Mouse (Mus musculus): ENCODE results near the gene Lsm4. TPM values are rescaled to one million over a fixed set of nuclear protein-coding genes. Genes with fewer than 3 reads are reported as not detected.

The Lsm4 gene
- total RNA-seq, 2 experiments from 2014 or later, result 68.2 to 80.4 TPM

DNA sequence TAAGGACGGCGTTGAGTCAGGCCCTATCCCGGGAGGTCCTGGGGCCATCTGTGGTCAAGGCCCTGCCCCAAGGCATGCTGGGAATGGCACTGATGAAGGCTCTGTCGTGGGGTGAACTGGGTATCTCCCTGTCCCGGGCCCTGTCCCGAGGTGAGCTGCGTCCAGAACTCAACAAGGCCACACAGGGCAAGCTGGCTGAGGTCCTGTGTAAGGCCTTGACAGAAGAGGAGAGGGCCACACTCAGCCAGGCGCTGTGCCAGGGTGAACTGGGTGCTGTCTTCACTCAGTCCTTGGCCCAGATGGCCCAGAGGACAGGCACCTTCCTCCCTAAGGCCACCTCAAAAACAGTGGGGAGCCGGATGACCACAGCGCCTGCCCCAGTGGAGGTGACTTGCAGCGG is 38.0 kb downstream of the Lsm4 start:
- intact Hi-C loops (cut with DNase I), result no loop called here
- no peak for DNase-seq (ENCODE audit: extremely low spot score in 1 of 2, low spot score in 2 of 2)

DNA sequence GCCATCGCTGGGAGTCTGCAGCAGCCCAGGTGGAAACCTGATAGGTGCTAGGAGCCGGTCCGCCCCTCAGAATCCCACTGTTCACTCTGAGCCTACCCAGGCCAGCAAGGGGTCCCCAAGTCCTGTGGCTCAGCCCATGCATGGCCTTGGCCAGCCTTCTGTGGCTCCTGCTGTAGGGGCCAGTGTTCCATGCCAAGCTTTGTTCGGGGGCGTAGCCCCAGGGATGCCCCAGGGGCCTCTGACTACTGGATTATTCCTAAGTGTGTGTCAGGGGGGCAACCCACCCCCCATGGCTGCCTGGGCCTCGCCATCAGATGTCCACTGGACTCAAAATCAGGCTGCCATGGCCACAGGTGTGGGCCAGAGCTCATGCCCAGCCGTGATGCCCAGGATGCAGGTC is 40.9 kb downstream of the Lsm4 start:
- DNase-seq (ENCODE audit: extremely low spot score in 1 of 2, low spot score in 2 of 2), result peak in 1 of 2 experiments; percentile 22

GRCm38 (mm10) chr8:70715086-70715485 is 42.0 kb downstream of the Lsm4 start:
- intact Hi-C loops (cut with DNase I), result no loop called here
- peak in 1 of 2 experiments; percentile 14 for DNase-seq (ENCODE audit: extremely low spot score in 1 of 2, low spot score in 2 of 2)

More for the DNA sequence above, 40.9 kb downstream of the Lsm4 start:
- intact Hi-C loops (cut with DNase I), result no loop called here

- peak in 1 of 2 experiments; percentile 26 for DNase-seq (ENCODE audit: extremely low spot score in 1 of 2, low spot score in 2 of 2)
- intact Hi-C loops (cut with DNase I), result no loop called here
Measured at GRCm38 (mm10) chr8:70716521-70717400, 43.7 kb downstream of the Lsm4 start.

DNA sequence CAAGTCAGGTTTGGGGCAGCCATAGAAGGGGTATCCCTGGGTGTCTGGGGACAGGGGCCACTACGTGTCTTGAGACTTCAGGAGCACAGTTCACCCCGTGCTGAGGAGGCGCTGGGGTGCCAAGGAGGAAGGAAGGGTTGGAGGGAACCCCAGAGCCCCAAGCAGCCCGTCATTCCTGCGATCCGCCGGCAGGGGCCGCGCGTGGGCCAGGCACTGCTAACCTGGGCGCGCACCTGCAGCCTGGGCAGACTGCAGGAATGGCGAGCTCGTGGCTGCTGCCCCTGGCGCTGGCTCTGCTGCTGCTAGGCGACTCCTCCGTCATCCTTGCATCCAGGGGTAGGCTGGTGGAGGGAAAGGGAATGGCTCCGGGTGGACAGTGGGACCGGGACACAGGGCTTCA is 45.2 kb downstream of the Lsm4 start, which contains the start of gene Gm3336:
Gene Gm3336, plus strand, starts transcription at position 247 of the 400 bp plus-strand sequence.
- peak in 1 of 2 experiments; percentile 61 for DNase-seq (ENCODE audit: extremely low spot score in 1 of 2, low spot score in 2 of 2)
- intact Hi-C loops (cut with DNase I), result no loop called here

DNA sequence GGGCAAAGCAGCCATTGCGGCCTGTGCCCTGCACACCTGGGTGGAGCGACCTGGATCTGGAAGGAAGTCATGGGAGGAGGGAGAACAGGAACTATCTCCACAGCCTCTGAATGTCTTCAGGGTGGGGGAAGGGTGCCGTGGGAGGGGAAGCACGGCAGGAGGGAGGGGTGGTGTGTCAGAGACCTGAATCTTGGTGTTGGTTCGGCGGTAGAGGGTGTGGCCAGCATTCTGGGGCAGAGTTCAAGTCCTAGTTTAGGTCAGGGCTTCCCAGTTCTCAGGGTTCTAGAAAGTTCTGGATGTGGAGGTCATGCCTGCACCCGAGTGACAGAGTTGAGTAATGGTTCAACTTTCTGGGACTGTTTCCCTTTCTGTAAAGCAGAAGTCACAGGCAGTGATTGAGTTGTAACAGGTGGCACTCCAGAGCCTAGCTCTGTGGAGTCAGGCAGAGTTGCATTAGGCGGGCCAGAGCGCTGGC is 46.8 kb downstream of the Lsm4 start:
- peak in 1 of 2 experiments; percentile 35 for DNase-seq (ENCODE audit: extremely low spot score in 1 of 2, low spot score in 2 of 2)
- intact Hi-C loops (cut with DNase I), result loop anchor here (2.0 kb wide), 1 partner anchor 33 kb away; no protein-coding TSS in a partner anchor

- peak; percentile 67 to 73 for DNase-seq (ENCODE audit: extremely low spot score in 1 of 2, low spot score in 2 of 2)
- intact Hi-C loops (cut with DNase I), result loop anchor here (2.0 kb wide), 1 partner anchor 32 kb away; no protein-coding TSS in a partner anchor
Measured at GRCm38 (mm10) chr8:70720739-70721138, 47.7 kb downstream of the Lsm4 start.

DNA sequence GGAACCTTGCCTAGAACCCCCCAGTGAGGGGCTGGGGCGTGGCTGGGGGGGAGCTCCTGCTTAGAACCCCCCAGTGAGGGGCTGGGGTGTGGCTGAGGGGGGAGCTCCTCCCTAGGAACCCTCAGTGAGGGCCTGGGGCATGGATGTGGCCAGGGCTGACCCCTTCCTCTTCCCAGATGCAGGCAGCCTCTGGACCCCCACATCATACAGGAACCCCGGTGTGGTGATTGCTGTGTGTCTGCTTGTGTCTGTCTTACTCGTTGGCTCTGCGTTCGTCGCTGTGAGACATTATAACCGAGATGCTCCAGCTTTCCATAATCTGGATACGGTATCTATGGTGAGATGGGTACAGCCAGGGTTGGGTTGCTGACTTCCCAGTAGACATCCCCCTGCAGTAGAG is 48.6 kb downstream of the Lsm4 start:
- DNase-seq (ENCODE audit: extremely low spot score in 1 of 2, low spot score in 2 of 2), result peak in 1 of 2 experiments; percentile 27
- intact Hi-C loops (cut with DNase I), result loop anchor here (2.0 kb wide), 1 partner anchor 31 kb away; no protein-coding TSS in a partner anchor

DNA sequence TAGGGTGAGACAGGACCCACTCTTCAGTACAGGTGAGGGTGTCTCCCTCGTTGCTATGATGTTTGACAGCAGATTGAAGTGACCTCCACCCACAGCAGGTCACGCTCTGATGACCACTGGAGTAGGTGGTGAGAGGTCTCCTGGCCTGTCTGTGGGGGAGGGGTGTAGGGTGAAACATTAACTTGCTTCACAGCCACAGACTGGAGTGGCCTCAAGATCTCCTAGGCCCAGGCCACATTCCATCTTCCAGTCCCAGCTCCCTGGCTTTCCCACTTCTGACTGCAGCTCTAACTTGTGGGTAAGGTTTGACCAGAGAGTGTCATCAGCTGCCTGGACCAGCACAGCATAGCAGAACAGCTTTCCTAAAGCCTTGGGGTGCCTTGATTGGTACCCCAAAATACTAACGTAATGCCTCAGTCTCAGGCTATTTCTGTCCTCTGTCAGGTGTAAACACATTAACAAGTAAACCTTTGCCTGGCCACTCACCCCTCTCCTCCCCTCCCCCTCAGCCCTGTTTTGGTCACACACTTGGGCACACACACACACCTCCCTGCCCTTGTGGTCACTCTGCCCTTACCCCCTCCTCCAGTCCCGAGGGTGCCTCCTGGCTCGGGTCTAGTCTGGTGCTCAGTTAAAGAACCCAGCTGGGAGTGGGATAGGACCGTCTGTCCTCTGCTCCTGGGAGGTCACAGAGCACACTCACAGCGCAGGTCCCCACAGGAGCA is 50.6 kb downstream of the Lsm4 start, which contains the start of gene Pde4c:
Gene Pde4c, plus strand, starts transcription at position 235 of the 725 bp plus-strand sequence.
- intact Hi-C loops (cut with DNase I), result loop anchor here (2.0 kb wide), 1 partner anchor 117 kb away; no protein-coding TSS in a partner anchor
- DNase-seq (ENCODE audit: extremely low spot score in 1 of 2, low spot score in 2 of 2), result peak in 1 of 2 experiments; percentile 19

GRCm38 (mm10) chr8:70724216-70724615 is 51.2 kb downstream of the Lsm4 start:
- peak in 1 of 2 experiments; percentile 19 for DNase-seq (ENCODE audit: extremely low spot score in 1 of 2, low spot score in 2 of 2)
- intact Hi-C loops (cut with DNase I), result no loop called here

DNA sequence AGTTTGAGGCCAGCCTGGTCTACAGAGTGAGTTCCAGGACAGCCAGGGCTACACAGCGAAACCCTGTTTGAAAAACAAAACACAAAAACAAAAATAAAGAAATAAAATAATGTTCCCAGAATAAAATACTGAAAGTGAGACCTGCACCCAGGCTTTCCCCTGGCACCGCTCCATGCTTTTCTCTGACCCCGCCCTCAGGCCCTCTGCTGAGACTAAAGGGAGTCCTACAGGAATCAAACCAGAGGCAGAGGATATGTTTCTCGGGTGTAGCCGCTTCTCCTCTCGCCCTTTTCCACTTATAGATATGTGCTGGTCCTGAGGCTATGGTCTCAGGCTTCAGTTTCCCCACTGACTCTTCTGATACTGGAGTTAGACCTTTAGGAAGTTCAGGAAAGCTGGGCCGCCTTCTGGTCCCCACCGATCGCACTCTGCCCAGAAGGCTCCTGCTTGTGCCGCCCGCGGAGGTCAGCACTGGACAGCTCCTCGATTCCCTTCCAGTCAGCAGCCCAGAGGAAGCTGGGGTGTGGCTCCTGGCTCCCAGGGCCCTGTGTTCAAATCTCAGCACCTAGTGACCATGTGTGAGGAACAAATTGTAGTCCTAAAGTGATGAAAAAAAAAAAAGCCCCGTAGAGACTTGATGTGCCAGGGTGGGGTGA is 52.9 kb downstream of the Lsm4 start:
- intact Hi-C loops (cut with DNase I), result no loop called here
- DNase-seq (ENCODE audit: extremely low spot score in 1 of 2, low spot score in 2 of 2), result peak in 1 of 2 experiments; percentile 49

- intact Hi-C loops (cut with DNase I), result no loop called here
Measured at GRCm38 (mm10) chr8:70726721-70727120, 53.7 kb downstream of the Lsm4 start.

More at GRCm38 (mm10) chr8:70726721-70727120, 53.7 kb downstream of the Lsm4 start:
- DNase-seq (ENCODE audit: extremely low spot score in 1 of 2, low spot score in 2 of 2), result peak in 1 of 2 experiments; percentile 20

Other genes with a start within 250 kb of the Lsm4 start
- 100 to 1,000 TPM in 1 of 2 experiments, 10 to 100 TPM in 1; 98.8 to 105 TPM for gene Crtc1, start 233.7 kb upstream of the Lsm4 start, total RNA-seq (2021)
- gene Klhl26, start 196.3 kb upstream of the Lsm4 start, total RNA-seq (2021), result 10 to 100 TPM; 33.1 to 33.8 TPM
- 100 to 1,000 TPM; 146 to 159 TPM for gene Tmem59l, start 185.9 kb upstream of the Lsm4 start, total RNA-seq (2021)
- 1 to 10 TPM; 7.0 to 9.5 TPM for gene Crlf1, start 180.1 kb upstream of the Lsm4 start, total RNA-seq (2021)
- gene Rex1bd, start 166.5 kb upstream of the Lsm4 start, total RNA-seq (2021), result 100 to 1,000 TPM in 1 of 2 experiments, 10 to 100 TPM in 1; 95.1 to 106 TPM
- gene Uba52, start 162.4 kb upstream of the Lsm4 start, total RNA-seq (2021), result 1,000 to 10,000 TPM in 1 of 2 experiments, 100 to 1,000 TPM in 1; 991 to 1,007 TPM
- gene Fkbp8, start 145.5 kb upstream of the Lsm4 start, total RNA-seq (2021), result 100 to 1,000 TPM; 361 to 375 TPM
- gene Kxd1, start 145.3 kb upstream of the Lsm4 start, total RNA-seq (2021), result 10 to 100 TPM; 37.5 to 41.2 TPM
- 10 to 100 TPM; 15.1 to 18.5 TPM for gene Ell, start 133.8 kb upstream of the Lsm4 start, total RNA-seq (2021)
- 10 to 100 TPM; 46.6 to 53.2 TPM for gene Isyna1, start 78.9 kb upstream of the Lsm4 start, total RNA-seq (2021)
- 100 to 1,000 TPM; 236 to 250 TPM for gene Ssbp4, start 64.4 kb upstream of the Lsm4 start, total RNA-seq (2021)
- 1 to 10 TPM in 1 of 2 experiments, under 1 TPM in 1; 0.94 to 1.1 TPM for gene Lrrc25, start 57.1 kb upstream of the Lsm4 start, total RNA-seq (2021)
- gene Gdf15, start 40.8 kb upstream of the Lsm4 start, total RNA-seq (2021), result not detected
- gene Pgpep1, start 12.9 kb upstream of the Lsm4 start, total RNA-seq (2021), result 10 to 100 TPM; 11.5 to 15.9 TPM
- 100 to 1,000 TPM; 147 to 149 TPM for gene Jund, start 25.7 kb downstream of the Lsm4 start, total RNA-seq (2021)
- under 1 TPM in 1 of 2 experiments, not detected in 1; 0.19 TPM for gene Iqcn, start 30.2 kb downstream of the Lsm4 start, total RNA-seq (2021)
- gene Gm3336, start 45.3 kb downstream of the Lsm4 start, total RNA-seq (2021), result not detected
- gene Pde4c, start 50.5 kb downstream of the Lsm4 start, total RNA-seq (2021), result under 1 TPM; 0.49 to 0.61 TPM
- gene Rab3a, start 81.4 kb downstream of the Lsm4 start, total RNA-seq (2021), result 100 to 1,000 TPM; 756 to 791 TPM
- gene Mpv17l2, start 87.7 kb downstream of the Lsm4 start, total RNA-seq (2021), result 10 to 100 TPM; 35.8 to 37.1 TPM
- 100 to 1,000 TPM; 173 TPM for gene Pik3r2, start 103.5 kb downstream of the Lsm4 start, total RNA-seq (2021)
- 100 to 1,000 TPM; 115 to 117 TPM for gene Mast3, start 131.8 kb downstream of the Lsm4 start, total RNA-seq (2021)
- under 1 TPM; 0.13 to 0.28 TPM for gene Il12rb1, start 135.2 kb downstream of the Lsm4 start, total RNA-seq (2021)
- 10 to 100 TPM; 12.9 to 21.2 TPM for gene Arrdc2, start 166.5 kb downstream of the Lsm4 start, total RNA-seq (2021)
- 10 to 100 TPM; 27.9 to 33.2 TPM for gene Kcnn1, start 190.0 kb downstream of the Lsm4 start, total RNA-seq (2021)
- gene Ccdc124, start 200.7 kb downstream of the Lsm4 start, total RNA-seq (2021), result 10 to 100 TPM; 88.9 to 93.3 TPM
- 1 to 10 TPM; 7.2 to 7.3 TPM for gene Slc5a5, start 219.5 kb downstream of the Lsm4 start, total RNA-seq (2021)
- gene Rpl18a, start 224.2 kb downstream of the Lsm4 start, total RNA-seq (2021), result 100 to 1,000 TPM; 690 to 725 TPM
- 10 to 100 TPM; 76.5 to 79.8 TPM for gene Map1s, start 232.7 kb downstream of the Lsm4 start, total RNA-seq (2021)

All from left cerebral cortex, postnatal 10 days (tissue).